Mouse (Mus musculus) forebrain, postnatal 0 days (tissue): ENCODE results near the gene Tnfrsf1b. TPM values are rescaled to one million over a fixed set of nuclear protein-coding genes. Genes with fewer than 3 reads are reported as not detected.
A peak's percentile ranks its signal among the peaks of the same experiment; 100 is the strongest.

ENCODE experiments used
- ATAC-seq: fragments of 200-750 bp; cut with Nextera tagmentation; 2 replicates; pipeline ENCODE4 v1.8.0; 2017; ENCODE audit warnings: mild to moderate bottlenecking, moderate library complexity
- DNase-seq: peaks from one replicate; pipeline ENCODE4 v3.0.0-alpha.2; 2015
- H3K27ac ChIP-seq: fragments of 300-500 bp; sonication (generic); 2 replicates; pipeline ENCODE4 v1.5.1; 2014; ENCODE audit warnings: low read depth, mild to moderate bottlenecking, antibody characterized with exemption, low read length, moderate library complexity, mixed read lengths
- H3K27me3 ChIP-seq: fragments of 300-500 bp; sonication (generic); 2 replicates; pipeline ENCODE4 v1.6.1; 2014; ENCODE audit warnings: mild to moderate bottlenecking, low read length, mixed read lengths; ENCODE audit not compliant: insufficient read depth
- H3K36me3 ChIP-seq: fragments of 300-500 bp; sonication (generic); 2 replicates; pipeline ENCODE4 v1.6.1; 2014; ENCODE audit warnings: mild to moderate bottlenecking, moderate library complexity; ENCODE audit not compliant: insufficient read depth
- H3K4me1 ChIP-seq: fragments of 300-500 bp; sonication (generic); 2 replicates; pipeline ENCODE4 v1.6.1; 2014; ENCODE audit warnings: antibody characterized with exemption; ENCODE audit not compliant: insufficient read depth
- H3K4me2 ChIP-seq: fragments of 300-500 bp; sonication (generic); 2 replicates; pipeline ENCODE4 v1.6.1; 2014; ENCODE audit warnings: low read depth, mild to moderate bottlenecking, moderate library complexity
- H3K4me3 ChIP-seq: fragments of 300-500 bp; sonication (generic); 2 replicates; pipeline ENCODE4 v1.5.1; 2014; ENCODE audit warnings: low read depth, low read length, mixed read lengths
- H3K9ac ChIP-seq: fragments of 300-500 bp; sonication (generic); 2 replicates; pipeline ENCODE4 v1.6.1; 2014; ENCODE audit warnings: mild to moderate bottlenecking
- H3K9me3 ChIP-seq: fragments of 300-500 bp; sonication (generic); 2 replicates; pipeline ENCODE4 v1.6.1; 2016; ENCODE audit warnings: low read length
- CTCF ChIP-seq: sonication (generic); IDR thresholded peaks from 2 replicates; pipeline ENCODE4 v1.5.1; 2016; ENCODE audit warnings: antibody characterized with exemption, control low read depth, low read depth
- WGBS: fragments of 180-500 bp; shearing (Covaris S2); extraction: QIAGEN DNeasy Blood & Tissue Kit; methylation state at CpG from one replicate; pipeline ENCODE4 v1.1.7; 2014; 5-methylcytosine and 5-hydroxymethylcytosine counted together
- polyA plus RNA-seq: library from polyadenylated mRNA; unstranded; fragments of >200 nt; fragmentation: Nextera tagmentation; extraction: Ambion mirVana; gene quantifications from 2 replicates; pipeline ENCODE4 v1.2.1, GENCODE M21; 2015
- total RNA-seq: library from RNA; depleted of rRNA; stranded (reverse); fragments of >200 nt; gene quantifications from 2 replicates; pipeline ENCODE4 v1.2.3, GENCODE M21; 2014

Tnfrsf1b gene
- total and polyA plus RNA-seq, 2 experiments from 2014 or later = 2.4 to 10.7 TPM

GRCm38 (mm10) chr4:145213999-145214785 is 32.5 kb downstream of the Tnfrsf1b start:
- Histone ChIP-seq H3K9me3 (no peaks in the 10 kb centered on the region), H3K27me3 (no peaks in the 10 kb centered on the region), H3K9ac (no peak overlapping the region), H3K4me3 (no peak overlapping the region), H3K4me2 (no peak overlapping the region), H3K4me1 (no peaks in the 10 kb centered on the region), H3K27ac (no peak overlapping the region), H3K36me3 (no peaks in the 10 kb centered on the region)
- DNase-seq (peak; percentile 86), ATAC-seq (peak; percentile 91)
- TF ChIP-seq CTCF = peak; percentile 87
- WGBS = 29% methylated on average over 8 of the region's 8 CpGs

GRCm38 (mm10) chr4:145211076-145211475 is 35.6 kb downstream of the Tnfrsf1b start:
- no peak overlapping the region for H3K4me2 ChIP-seq
- no peaks in the 10 kb centered on the region for H3K9me3 ChIP-seq
- WGBS = 82% methylated on average over 2 of the region's 2 CpGs
- no peak for DNase-seq
- no peak overlapping the region for H3K9ac ChIP-seq
- no peak overlapping the region for H3K4me3 ChIP-seq
- H3K36me3 ChIP-seq = no peaks in the 10 kb centered on the region
- TF ChIP-seq CTCF = no peak
- H3K27me3 ChIP-seq = no peaks in the 10 kb centered on the region
- no peak for ATAC-seq
- no peak overlapping the region for H3K27ac ChIP-seq
- H3K4me1 ChIP-seq = no peaks in the 10 kb centered on the region

- ATAC-seq (no peak), DNase-seq (no peak)
- H3K36me3 ChIP-seq = no peaks in the 10 kb centered on the region
- H3K9me3 ChIP-seq = no peaks in the 10 kb centered on the region
- 93% methylated on average over 5 of the region's 5 CpGs for WGBS
- H3K27ac ChIP-seq = no peak overlapping the region
- H3K27me3 ChIP-seq = no peaks in the 10 kb centered on the region
- no peak for TF ChIP-seq CTCF
- no peak overlapping the region for H3K4me3 ChIP-seq
- H3K4me1 ChIP-seq = no peaks in the 10 kb centered on the region
- no peak overlapping the region for H3K4me2 ChIP-seq
- no peak overlapping the region for H3K9ac ChIP-seq
Measured at GRCm38 (mm10) chr4:145210564-145210963, 36.1 kb downstream of the Tnfrsf1b start.

- H3K4me1 ChIP-seq = no peaks in the 10 kb centered on the region
- no peak overlapping the region for H3K9ac ChIP-seq
- no peak overlapping the region for H3K4me2 ChIP-seq
- TF ChIP-seq CTCF = no peak
- H3K9me3 ChIP-seq = no peaks in the 10 kb centered on the region
- no peak overlapping the region for H3K27ac ChIP-seq
- no peaks in the 10 kb centered on the region for H3K27me3 ChIP-seq
- ATAC-seq (no peak), DNase-seq (no peak)
- WGBS = 35% methylated on average over 5 of the region's 5 CpGs
- no peaks in the 10 kb centered on the region for H3K36me3 ChIP-seq
- no peak overlapping the region for H3K4me3 ChIP-seq
Measured at GRCm38 (mm10) chr4:145209690-145210088, 37.0 kb downstream of the Tnfrsf1b start.

GRCm38 (mm10) chr4:145209076-145209689 is 37.5 kb downstream of the Tnfrsf1b start:
- 74% methylated on average over 6 of the region's 6 CpGs for WGBS
- Histone ChIP-seq H3K27me3 (no peaks in the 10 kb centered on the region), H3K4me1 (no peaks in the 10 kb centered on the region), H3K27ac (no peak overlapping the region), H3K36me3 (no peaks in the 10 kb centered on the region), H3K9ac (no peak overlapping the region), H3K4me2 (no peak overlapping the region), H3K4me3 (no peak overlapping the region), H3K9me3 (no peaks in the 10 kb centered on the region)
- ATAC-seq (no peak), DNase-seq (no peak)
- no peak for TF ChIP-seq CTCF

- WGBS = 53% methylated on average over 3 of the region's 3 CpGs
- H3K9me3 ChIP-seq = no peaks in the 10 kb centered on the region
- no peak overlapping the region for H3K4me2 ChIP-seq
- H3K27me3 ChIP-seq = no peaks in the 10 kb centered on the region
- no peak overlapping the region for H3K4me3 ChIP-seq
- peak; percentile 94 for ATAC-seq
- peak; percentile 67 for DNase-seq
- no peaks in the 10 kb centered on the region for H3K36me3 ChIP-seq
- no peak overlapping the region for H3K9ac ChIP-seq
- TF ChIP-seq CTCF = no peak
- no peaks in the 10 kb centered on the region for H3K4me1 ChIP-seq
- no peak overlapping the region for H3K27ac ChIP-seq
Measured at GRCm38 (mm10) chr4:145207718-145208371, 38.8 kb downstream of the Tnfrsf1b start.

- Histone ChIP-seq H3K27ac (no peak overlapping the region), H3K4me2 (no peak overlapping the region), H3K4me1 (no peaks in the 10 kb centered on the region), H3K9me3 (no peaks in the 10 kb centered on the region), H3K27me3 (no peaks in the 10 kb centered on the region), H3K36me3 (no peaks in the 10 kb centered on the region), H3K4me3 (no peak overlapping the region), H3K9ac (no peak overlapping the region)
- TF ChIP-seq CTCF = no peak
- ATAC-seq (no peak), DNase-seq (no peak)
- WGBS = 90% methylated on average over 8 of the region's 8 CpGs
Measured at GRCm38 (mm10) chr4:145204779-145205178, 41.9 kb downstream of the Tnfrsf1b start.
